Mouse (Mus musculus) cerebellum, postnatal 25 days (tissue): ENCODE results near the gene Sigmar1.
"Not testable (repeated sequence)": the region's sequence is repeated elsewhere in the genome, so short reads cannot be mapped to it uniquely, and the experiment has no call there.

Experiments
- DNase-seq, 2 experiments: peaks; one replicate each; pipeline ENCODE4 v3.0.0; 2021; ENCODE audit warnings: mixed read lengths in 2 of 2

Sigmar1 gene

DNA sequence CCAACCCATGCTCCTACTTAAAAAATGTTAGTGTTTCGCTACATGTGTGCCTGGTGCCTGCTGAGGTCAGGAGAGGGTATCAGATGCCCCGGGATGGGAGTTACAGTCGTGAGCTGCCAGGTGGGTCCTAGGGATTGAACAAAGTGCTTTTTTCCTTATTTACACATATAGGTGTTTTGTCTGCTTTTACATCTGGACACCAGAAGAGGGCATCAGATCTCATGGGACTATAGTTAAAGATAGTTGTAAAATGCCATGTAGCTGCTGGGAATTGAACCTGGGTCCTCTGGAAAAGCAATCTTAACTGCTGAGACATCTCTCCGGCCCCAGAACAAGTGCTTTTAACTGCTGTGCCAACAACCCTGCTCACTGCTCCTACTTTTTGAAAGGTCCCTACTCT is 45.7 kb downstream of the Sigmar1 start:
- DNase-seq, result no peak

DNA sequence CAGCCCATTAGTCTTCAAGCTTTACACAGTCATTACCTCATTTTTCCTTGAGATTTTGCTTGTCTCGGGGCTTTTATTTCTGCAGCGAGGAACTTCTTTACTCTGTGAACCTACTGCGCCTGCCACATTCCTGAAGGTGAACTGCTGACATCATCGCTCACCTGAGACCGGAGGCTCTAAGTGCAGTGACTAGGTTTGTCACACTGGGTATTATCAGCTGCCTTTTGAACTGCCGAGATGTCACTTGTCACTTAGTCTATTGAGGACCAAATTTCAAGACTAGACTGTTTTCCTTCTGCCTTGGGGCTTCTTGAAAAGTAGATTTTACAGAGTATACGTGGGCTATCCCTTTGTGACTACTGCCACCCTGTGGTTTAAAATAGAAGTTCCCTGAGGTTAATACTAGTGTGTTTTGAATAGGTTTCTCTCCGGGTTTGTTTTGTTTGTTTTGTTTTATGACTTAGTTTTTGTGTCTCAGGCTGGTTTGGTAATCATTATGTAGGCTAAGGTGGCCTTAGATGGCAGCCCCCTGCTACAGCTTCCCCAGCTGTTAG is 47.7 kb downstream of the Sigmar1 start:
- DNase-seq, result no peak

- peak; percentile 82 to 85 for DNase-seq
Observed at GRCm38 (mm10) chr4:41707011-41707535, 48.9 kb downstream of the Sigmar1 start.

DNA sequence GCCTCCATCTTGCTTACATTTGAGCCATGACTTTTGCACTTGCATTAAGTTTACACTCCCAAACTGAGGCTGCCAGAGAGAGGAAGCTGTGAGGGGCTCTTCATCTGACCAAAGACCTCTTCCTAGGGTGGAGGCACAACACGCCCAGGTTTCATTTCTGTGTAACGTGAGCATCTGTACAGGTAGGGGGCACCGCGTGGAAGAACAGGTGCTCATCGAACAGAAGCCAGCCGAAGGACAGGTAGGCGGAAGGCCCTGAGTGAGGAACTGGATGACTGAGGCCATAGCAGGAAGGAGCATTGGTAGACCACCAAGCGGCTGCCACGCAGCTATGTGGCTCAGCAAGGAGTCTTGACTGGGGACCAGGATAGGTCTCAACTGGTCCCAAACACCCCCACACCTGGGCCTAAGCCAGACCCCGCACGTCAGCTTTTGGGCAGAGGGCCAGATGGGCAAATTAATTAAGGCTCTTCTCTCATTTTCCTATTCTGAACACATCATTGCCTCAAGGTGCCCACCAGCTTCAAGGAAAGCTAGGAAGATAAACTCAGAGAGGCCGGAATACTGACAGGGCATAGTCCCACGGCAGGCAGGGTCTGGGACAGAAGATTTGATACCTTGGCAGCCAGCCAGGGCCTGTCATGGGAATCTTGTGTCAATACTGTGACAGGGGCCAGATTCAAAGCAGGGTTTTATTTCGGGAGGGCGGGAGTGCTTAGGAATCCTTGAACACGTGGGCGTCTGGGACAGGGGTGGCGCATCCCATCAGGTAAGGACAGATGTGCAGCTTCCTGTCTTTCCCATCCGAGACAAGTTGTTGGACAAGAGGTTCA is 49.8 kb downstream of the Sigmar1 start:
- peak; percentile 25 to 53 for DNase-seq

- no peak for DNase-seq
Observed at GRCm38 (mm10) chr4:41704651-41705050, 51.3 kb downstream of the Sigmar1 start.

- not testable (repeated sequence) for DNase-seq
Observed at GRCm38 (mm10) chr4:41702226-41702625, 53.7 kb downstream of the Sigmar1 start.

GRCm38 (mm10) chr4:41700224-41700623 is 55.7 kb downstream of the Sigmar1 start:
- not testable (repeated sequence) for DNase-seq

DNA sequence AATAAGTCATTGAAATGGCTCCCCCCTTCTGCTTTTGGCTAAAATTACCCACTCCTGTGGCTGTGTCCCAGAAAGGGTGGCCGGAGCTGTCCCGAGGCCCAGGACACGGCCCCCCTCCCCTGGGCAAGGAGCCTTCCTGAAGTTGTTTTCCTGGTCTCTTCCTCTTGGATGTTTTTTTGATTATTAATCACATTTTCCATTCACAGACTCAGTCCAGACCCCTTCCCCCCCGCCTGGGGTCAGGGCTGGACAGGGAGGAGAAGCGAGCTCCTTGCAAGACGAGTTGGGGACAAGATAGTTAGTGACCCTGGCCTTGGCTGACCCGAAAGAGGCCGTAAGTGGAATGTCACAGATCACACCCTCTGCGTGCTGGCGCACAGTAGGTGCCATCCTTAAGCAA is 56.2 kb downstream of the Sigmar1 start, which contains the start of gene Il11ra1:
Gene Il11ra1 (plus strand): TSS at position 207 of the 400 bp plus-strand sequence.
- not testable (repeated sequence) for DNase-seq

GRCm38 (mm10) chr4:41698421-41699016 is 57.4 kb downstream of the Sigmar1 start:
- peak; percentile 70 to 77 for DNase-seq

DNA sequence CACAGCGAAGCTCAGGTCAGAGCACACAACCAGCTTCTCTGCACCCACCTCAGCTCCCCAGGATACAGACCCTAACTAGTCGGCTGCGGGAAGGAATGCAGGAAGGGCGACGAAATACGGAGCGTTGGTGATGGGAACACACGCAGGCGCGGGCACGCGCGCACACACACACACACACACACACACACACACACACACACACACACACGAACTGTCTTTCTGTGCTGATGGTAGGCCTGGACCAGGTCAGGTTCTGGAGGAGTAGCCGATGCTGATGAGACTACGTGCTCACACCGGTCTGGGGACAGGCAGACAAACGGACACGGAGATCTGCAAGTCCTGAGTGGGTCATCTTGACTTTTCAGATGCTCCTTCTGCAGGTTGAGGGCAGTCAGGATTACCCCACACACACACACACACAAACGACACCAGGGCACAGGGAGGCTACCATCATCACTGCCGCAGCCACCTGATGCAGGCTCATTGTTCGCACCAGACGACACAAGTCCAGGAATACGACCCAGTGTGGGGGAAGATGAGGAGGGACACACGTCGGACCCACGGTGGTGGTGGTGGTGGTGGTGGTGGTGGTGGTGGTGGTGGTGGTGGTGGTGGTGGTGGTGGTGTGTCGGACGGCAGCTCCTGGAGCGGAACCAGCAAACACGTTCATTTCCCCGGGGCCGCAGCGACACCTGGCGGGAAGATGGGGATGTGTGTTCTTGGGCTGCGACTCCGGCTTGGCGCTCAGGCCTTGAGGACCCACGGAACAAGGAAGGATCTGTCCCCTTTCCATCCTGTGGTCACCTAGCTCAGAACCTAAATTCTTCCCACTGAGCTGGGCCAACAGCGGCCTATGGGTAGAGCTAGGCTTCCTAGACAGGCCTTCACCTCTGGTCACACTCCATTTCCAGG is 58.8 kb downstream of the Sigmar1 start, which contains the start of gene Cntfr:
Gene Cntfr (minus strand): TSS at position 160 of the 912 bp plus-strand sequence.
- peak; percentile 93 for DNase-seq

- not testable (repeated sequence) for DNase-seq
Observed at GRCm38 (mm10) chr4:41696452-41696851, 59.5 kb downstream of the Sigmar1 start.

DNA sequence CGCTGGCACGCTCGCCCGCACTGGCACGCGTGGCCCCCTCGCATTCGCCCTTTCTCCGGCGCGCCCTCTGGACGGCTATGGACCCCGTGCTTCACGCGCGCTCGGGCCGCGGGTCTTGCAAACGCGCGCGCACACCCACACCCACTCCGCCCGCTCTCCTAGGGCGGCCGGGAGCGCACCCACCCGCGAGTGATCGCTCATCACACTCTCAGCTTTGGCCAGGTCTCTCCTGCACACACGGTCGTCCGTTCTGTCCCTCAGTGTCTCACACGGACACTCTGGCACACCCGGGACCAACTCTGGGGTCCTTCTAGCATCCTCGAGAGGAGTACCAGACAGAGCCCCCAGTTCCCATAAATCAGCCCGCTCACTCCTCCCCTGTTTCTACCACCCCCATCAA is 60.2 kb downstream of the Sigmar1 start:
- DNase-seq, result peak in 1 of 2 experiments; percentile 39

- not testable (repeated sequence) for DNase-seq
Observed at GRCm38 (mm10) chr4:41693511-41693910, 62.4 kb downstream of the Sigmar1 start.

DNA sequence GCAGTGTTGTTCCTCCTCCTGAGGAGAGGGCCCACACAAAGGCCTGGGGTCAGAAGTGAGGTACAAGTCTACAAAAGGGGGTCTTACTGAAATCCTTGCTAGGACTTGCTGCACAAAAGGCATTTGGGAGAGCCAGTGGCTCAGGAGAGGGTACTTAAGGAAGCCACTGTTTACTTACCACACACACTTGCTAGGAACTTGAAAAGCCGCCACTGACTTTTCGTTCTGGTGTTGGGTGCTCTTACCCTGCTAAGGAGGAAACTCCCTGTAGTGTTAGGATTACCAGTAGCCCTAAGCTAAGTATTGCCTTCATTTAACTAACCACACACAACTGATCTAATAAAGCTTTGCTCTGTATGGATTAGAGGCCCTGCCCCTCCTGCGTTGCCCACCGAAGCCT is 65.9 kb downstream of the Sigmar1 start:
- not testable (repeated sequence) for DNase-seq

DNA sequence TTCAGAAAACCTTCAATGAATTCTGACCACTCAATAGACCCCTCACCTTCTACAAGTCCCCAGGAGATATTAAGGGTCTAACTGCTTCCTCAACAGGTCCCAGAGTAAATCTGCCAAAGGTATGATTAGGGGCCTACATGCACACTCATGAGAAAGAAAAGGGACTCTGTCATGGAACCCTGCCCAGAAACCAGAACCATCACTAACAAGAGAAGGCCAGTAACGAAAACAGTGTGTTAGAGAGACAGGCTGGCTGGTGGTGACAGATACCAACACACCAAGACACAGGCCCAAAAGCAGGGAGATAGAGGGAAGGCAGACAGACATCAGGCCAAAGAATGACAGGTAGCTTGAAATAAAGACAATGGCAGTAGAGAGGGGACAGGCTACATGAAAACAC is 67.4 kb downstream of the Sigmar1 start:
- DNase-seq, result not testable (repeated sequence)
